Mouse (Mus musculus): ENCODE measurements around the gene Gab1. TPM values are rescaled to one million over a fixed set of nuclear protein-coding genes. Genes with fewer than 3 reads are reported as not detected.

Gene Gab1
- total RNA-seq, 2 experiments from 2014 or later, result 3.0 to 6.0 TPM

DNA sequence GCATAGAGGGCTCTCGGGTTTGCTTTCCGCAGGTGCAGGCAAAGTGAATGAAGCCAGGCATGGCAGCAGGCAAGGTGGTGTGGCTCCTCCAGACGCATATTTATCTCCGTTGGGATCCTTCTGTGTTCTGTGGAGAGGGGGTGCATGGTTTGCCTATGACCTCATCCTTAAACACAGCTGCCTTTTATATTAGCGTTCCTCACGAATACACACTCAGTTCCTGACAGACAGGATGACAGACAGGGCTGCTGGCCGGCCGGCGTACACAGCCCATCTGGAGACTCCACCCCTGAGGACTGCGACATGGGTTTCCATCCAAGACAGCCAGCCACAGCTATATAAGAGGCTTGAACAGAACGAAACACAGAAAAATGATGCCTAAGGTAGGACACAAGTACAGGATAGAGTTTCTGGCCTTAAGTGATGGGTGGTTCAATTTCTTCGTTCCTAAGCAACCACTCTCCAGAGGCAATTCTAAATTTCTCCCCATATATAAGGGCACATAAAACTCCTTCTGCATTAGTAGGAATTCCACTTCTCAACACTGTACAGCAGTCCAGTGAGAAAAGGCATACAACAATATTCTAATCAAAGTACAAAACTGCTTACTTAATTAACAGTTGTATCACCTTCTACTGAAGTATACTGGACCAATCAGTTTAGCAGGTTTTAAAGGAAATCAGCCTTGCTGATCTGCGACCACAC lies 66.1 kb downstream of the Gab1 start:
- ATAC-seq (replicated peaks; ENCODE audit: poor library complexity), result no peak

GRCm38 (mm10) chr8:80813439-80813838 lies 66.9 kb downstream of the Gab1 start:
- peak; percentile 88 for ATAC-seq (replicated peaks; ENCODE audit: poor library complexity)

GRCm38 (mm10) chr8:80811591-80811991 lies 68.7 kb downstream of the Gab1 start:
- no peak for ATAC-seq (replicated peaks; ENCODE audit: poor library complexity)

DNA sequence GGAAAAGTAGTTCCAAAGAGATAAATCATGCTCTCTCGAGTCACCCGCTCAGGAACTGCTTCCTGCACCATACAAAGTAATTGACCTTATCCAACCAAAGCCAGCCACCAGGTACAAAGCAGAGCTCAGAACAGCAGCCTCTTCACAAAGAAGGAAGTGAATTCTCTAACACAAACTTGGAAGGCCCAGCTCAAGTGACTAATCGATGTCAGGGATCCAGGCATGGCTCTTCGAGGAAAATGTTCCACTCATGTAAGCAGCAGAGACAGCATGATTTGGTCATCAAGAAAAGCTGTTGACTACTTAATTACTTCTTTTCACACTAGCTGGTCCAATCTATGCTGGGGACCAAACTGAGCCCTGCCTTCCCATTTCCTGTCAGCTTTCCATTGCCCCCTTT lies 69.4 kb downstream of the Gab1 start:
- ATAC-seq (replicated peaks; ENCODE audit: poor library complexity), result no peak

DNA sequence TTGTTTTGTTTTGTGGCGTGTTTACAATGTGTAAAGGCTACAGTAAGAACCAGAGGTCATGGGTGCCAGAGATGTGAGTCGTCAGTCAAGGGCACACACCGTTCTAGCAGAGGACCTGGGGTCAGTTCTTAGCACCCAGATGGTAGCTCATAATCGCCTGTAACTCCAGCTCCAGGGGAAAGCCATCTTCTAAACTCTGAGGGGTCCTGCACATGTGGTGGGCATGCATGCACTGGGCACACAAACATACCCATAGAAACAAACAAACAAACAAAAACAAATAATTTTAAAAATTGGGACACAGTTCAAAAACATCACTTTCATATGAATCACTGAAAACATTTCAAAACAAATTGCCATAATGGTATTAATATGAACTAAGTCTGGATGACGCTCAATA lies 69.9 kb downstream of the Gab1 start:
- ATAC-seq (replicated peaks; ENCODE audit: poor library complexity), result no peak

DNA sequence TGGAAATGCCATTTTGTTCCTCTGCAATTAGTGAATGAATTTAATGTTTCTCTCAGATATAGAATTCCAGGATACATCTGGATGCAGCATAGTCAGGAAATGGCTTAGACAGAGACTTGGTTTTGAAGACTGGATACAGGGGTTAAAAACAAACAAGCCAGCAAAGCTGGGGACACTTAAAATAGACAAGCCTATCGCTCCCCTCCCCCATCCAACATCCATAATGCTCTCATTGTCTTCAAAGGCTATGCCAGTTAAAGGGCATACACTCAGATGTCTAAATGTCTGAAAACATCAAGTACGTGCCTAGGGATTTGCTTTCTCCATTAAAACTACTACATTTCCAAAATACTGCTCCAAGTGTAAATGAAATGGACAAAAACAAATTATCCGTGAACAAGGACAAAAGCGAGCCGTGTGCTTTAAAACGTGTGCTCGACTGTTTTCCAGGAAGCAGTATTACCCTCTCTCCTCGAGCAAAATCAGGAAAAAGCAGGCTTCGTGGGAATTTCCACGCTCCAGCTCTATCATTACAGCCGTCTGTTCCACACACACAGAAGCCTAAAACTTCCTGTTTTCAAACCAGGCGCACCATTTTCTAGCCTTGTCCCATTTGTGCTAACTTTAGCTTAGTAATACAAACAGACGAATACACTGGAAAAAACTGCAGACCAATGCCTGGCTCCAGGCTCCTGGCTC lies 72.4 kb downstream of the Gab1 start:
- ATAC-seq (replicated peaks; ENCODE audit: poor library complexity), result no peak

DNA sequence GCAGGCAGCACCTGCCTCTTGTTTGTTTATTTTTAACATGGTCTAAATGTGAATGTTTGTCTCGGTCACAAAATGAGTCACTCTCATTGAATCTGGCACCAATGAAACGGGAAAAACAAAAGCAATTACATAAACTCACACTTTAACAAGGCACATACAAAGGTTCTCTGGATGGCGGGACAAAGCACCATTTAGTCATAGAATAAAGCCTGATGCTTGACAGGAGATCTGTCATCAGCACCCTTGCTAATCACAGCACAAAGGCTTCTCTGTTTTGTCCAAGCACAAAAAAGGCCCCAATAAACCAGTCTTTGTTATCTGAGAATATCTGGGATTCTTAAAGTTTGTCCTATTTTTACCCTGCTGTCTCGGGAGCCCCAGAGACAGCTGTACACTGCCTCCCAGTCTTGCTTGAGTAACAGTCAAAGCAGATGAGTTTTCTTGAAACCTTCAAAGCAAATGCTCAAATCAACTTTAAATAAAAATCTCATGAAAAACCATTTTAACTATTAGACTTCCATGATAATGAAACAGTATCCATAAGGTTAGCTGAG lies 76.2 kb downstream of the Gab1 start:
- ATAC-seq (replicated peaks; ENCODE audit: poor library complexity), result no peak

GRCm38 (mm10) chr8:80798778-80799177 lies 81.5 kb downstream of the Gab1 start:
- ATAC-seq (replicated peaks; ENCODE audit: poor library complexity), result no peak

- ATAC-seq (replicated peaks; ENCODE audit: poor library complexity), result no peak
Observed at GRCm38 (mm10) chr8:80798198-80798777, 82.0 kb downstream of the Gab1 start.

- ATAC-seq (replicated peaks; ENCODE audit: poor library complexity), result no peak
Observed at GRCm38 (mm10) chr8:80796070-80796469, 84.2 kb downstream of the Gab1 start.

GRCm38 (mm10) chr8:80794585-80795509 lies 85.5 kb downstream of the Gab1 start:
- ATAC-seq (replicated peaks; ENCODE audit: poor library complexity), result no peak

- ATAC-seq (replicated peaks; ENCODE audit: poor library complexity), result peak; percentile 81
Observed at GRCm38 (mm10) chr8:80793791-80794515, 86.4 kb downstream of the Gab1 start.

DNA sequence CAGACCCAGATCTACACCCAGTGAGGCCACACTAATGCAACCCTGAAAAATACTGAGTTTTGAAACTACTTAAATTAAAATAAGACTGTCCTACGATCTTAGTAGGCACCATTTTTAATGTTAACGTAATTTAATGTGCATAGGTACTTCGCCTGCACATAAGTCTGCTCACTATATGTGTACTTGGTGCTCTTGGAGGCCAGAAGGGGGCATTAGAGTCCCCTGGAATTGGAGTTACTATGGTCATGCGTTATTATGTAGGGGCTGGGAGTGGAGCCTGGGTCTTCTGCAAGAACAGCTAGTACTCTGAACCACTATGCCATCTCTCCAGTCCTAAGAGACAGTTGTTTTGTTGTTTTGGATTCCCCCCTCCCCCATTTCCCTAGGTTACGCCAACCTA lies 88.1 kb downstream of the Gab1 start:
- no peak for ATAC-seq (replicated peaks; ENCODE audit: poor library complexity)

- ATAC-seq (replicated peaks; ENCODE audit: poor library complexity), result peak; percentile 56
Observed at GRCm38 (mm10) chr8:80789324-80789723, 91.0 kb downstream of the Gab1 start.

DNA sequence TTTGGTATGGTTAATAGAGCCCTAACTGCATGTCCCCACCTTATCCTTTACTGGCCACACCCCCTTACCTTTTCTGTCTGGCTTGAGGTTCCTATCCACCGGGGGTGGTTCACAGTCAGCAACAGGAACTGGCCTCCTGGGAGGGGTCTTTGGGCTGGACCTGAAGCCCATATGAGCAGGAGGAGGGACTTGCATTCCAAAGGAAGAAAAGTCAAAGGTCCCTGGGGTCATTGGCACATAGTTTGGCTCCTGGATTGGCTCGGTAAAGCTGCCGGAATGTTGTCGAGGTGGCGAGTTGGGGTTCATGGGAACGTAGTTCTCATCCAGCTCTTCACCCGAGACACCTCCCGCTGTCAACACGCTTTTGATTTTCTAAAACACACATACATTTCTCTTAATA lies 95.8 kb downstream of the Gab1 start:
- ATAC-seq (replicated peaks; ENCODE audit: poor library complexity), result no peak

DNA sequence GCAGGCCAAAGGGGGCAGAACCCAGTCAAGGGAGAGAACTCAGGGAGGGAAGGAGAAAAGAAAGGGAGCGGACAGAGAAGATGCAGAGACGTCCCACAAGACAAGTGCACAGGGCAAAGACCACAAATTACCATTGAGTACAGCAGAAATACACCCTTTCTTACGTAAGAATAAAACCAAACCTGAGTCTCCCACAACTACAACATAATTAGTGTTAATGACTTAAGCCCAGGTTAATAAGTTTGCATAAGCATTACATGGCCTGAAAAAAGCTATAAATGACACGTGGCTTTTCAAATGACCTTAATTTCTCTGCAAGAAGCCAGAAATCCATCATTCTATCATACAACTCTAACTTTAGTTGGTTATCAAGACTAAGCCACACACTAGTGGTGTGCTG lies 97.0 kb downstream of the Gab1 start:
- ATAC-seq (replicated peaks; ENCODE audit: poor library complexity), result no peak

DNA sequence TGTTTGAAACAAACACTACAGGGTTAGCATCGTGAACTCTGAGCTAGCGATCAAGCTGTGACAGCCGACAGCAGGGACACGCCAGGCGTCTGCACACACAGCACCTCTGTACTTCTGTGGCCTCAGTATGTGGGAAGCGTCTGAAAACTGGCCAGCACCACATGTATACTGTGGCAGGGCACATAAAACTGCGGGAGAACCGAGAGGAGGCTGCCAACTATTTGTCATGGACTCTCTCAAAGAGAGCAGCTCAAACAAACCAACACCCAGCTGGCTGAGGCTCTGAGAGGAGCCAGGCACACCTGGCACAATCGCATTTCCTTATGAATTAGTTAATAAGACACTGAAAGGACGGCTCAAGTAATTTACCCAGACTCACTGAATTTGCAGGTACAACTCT lies 99.0 kb downstream of the Gab1 start:
- no peak for ATAC-seq (replicated peaks; ENCODE audit: poor library complexity)

DNA sequence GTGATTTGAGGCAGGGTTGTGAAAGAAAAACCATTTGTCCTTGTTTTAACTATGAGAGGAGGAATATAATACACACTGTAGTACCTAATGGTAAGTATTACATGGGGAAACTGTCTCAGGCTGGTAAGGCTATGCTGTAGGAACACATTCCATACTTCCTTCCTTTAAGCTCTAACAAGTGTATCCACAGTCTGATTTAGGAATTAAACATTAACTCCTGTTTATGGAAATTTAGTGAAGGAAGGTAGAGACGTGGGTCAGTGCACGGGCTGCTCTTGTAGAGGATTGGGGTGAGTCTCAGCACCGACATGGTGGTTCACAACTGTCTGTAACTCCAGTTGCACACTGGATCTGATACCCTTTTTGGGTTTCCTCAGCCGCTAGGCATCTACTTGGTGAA lies 100.0 kb downstream of the Gab1 start:
- ATAC-seq (replicated peaks; ENCODE audit: poor library complexity), result no peak

GRCm38 (mm10) chr8:80776436-80776835 lies 103.9 kb downstream of the Gab1 start:
- no peak for ATAC-seq (replicated peaks; ENCODE audit: poor library complexity)

DNA sequence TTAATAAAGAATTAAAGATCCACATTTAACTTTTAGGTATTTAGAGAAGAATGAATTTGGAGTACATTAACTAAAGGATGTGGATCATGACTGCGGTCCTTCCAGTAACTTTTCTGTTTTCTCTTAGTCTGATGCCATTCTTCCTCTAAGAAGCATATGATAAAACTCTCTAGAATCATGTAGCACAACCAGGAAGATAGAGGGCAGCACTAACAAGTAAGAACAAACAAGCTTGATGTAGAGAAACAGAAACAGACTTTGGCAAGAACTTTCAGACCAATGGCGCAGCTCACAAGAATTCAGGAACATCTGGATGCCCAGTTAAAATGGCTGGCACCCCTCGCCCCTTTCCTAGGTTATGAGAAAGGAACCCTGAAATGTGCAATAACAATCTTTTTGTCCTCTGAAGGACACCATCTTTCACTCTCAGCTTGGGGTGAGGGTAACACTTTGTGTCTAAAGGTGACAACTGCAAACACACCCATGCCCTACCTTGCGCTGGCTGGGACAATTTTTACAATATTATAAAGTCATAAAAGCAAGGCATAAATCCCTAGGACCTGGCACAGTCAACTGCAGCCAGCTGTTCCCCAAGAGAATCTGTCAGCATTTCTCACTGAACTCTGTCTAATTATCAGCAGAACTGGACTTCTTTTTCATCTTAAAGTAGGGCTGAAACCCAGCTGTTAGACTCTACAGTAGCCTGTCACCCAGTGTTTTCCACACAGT lies 107.4 kb downstream of the Gab1 start:
- peak; percentile 80 for ATAC-seq (replicated peaks; ENCODE audit: poor library complexity)
